Mouse (Mus musculus): ENCODE data around the gene Sh3bgrl.

The Sh3bgrl gene

GRCm38 (mm10) chrX:109130066-109130465 is 34.9 kb downstream of the Sh3bgrl start:
- intact Hi-C loops (cut with DNase I), result no loop called here

GRCm38 (mm10) chrX:109131834-109132233 is 36.7 kb downstream of the Sh3bgrl start:
- intact Hi-C loops (cut with DNase I), result no loop called here

- intact Hi-C loops (cut with DNase I), result no loop called here
Measured at GRCm38 (mm10) chrX:109132463-109132862, 37.3 kb downstream of the Sh3bgrl start.

- intact Hi-C loops (cut with DNase I), result no loop called here
Measured at GRCm38 (mm10) chrX:109133500-109133899, 38.3 kb downstream of the Sh3bgrl start.

- intact Hi-C loops (cut with DNase I), result no loop called here
Measured at GRCm38 (mm10) chrX:109136306-109136705, 41.1 kb downstream of the Sh3bgrl start.

- intact Hi-C loops (cut with DNase I), result no loop called here
Measured at GRCm38 (mm10) chrX:109136820-109137219, 41.7 kb downstream of the Sh3bgrl start.

GRCm38 (mm10) chrX:109137295-109137694 is 42.1 kb downstream of the Sh3bgrl start:
- intact Hi-C loops (cut with DNase I), result no loop called here

- intact Hi-C loops (cut with DNase I), result no loop called here
Measured at GRCm38 (mm10) chrX:109141337-109141870, 46.2 kb downstream of the Sh3bgrl start.

GRCm38 (mm10) chrX:109142281-109142680 is 47.1 kb downstream of the Sh3bgrl start:
- intact Hi-C loops (cut with DNase I), result no loop called here

- intact Hi-C loops (cut with DNase I), result no loop called here
Measured at GRCm38 (mm10) chrX:109145779-109146178, 50.6 kb downstream of the Sh3bgrl start.

GRCm38 (mm10) chrX:109147108-109147507 is 51.9 kb downstream of the Sh3bgrl start:
- intact Hi-C loops (cut with DNase I), result no loop called here

GRCm38 (mm10) chrX:109151228-109151627 is 56.1 kb downstream of the Sh3bgrl start:
- intact Hi-C loops (cut with DNase I), result no loop called here

GRCm38 (mm10) chrX:109160326-109160725 is 65.2 kb downstream of the Sh3bgrl start:
- intact Hi-C loops (cut with DNase I), result no loop called here

GRCm38 (mm10) chrX:109160901-109161300 is 65.7 kb downstream of the Sh3bgrl start:
- intact Hi-C loops (cut with DNase I), result no loop called here

GRCm38 (mm10) chrX:109175038-109175437 is 79.9 kb downstream of the Sh3bgrl start:
- intact Hi-C loops (cut with DNase I), result no loop called here

- intact Hi-C loops (cut with DNase I), result no loop called here
Measured at GRCm38 (mm10) chrX:109175470-109175869, 80.3 kb downstream of the Sh3bgrl start.

- intact Hi-C loops (cut with DNase I), result no loop called here
Measured at GRCm38 (mm10) chrX:109184706-109185478, 89.7 kb downstream of the Sh3bgrl start.

GRCm38 (mm10) chrX:109189607-109190006 is 94.4 kb downstream of the Sh3bgrl start:
- intact Hi-C loops (cut with DNase I), result no loop called here

GRCm38 (mm10) chrX:109190969-109191368 is 95.8 kb downstream of the Sh3bgrl start:
- intact Hi-C loops (cut with DNase I), result no loop called here

- intact Hi-C loops (cut with DNase I), result no loop called here
Measured at GRCm38 (mm10) chrX:109191436-109191835, 96.3 kb downstream of the Sh3bgrl start.

GRCm38 (mm10) chrX:109196468-109196867 is 101.3 kb downstream of the Sh3bgrl start, which contains the start of gene Gm6377:
TSS of gene Gm6377 (plus strand) at chrX:109196756.
- intact Hi-C loops (cut with DNase I), result no loop called here

- intact Hi-C loops (cut with DNase I), result no loop called here
Measured at GRCm38 (mm10) chrX:109207843-109208242, 112.7 kb downstream of the Sh3bgrl start.

GRCm38 (mm10) chrX:109228720-109229119 is 133.6 kb downstream of the Sh3bgrl start:
- intact Hi-C loops (cut with DNase I), result no loop called here
